Mouse (Mus musculus): ENCODE measurements at regions not wholly inside any gene's neighbourhood (a gene's known extent, or its start where the extent isn't known, plus 50 kb on each side); places are given as distances from the start of the nearest gene placed in this dataset.
A peak's percentile ranks its signal among the peaks of the same experiment; 100 is the strongest.

DNA sequence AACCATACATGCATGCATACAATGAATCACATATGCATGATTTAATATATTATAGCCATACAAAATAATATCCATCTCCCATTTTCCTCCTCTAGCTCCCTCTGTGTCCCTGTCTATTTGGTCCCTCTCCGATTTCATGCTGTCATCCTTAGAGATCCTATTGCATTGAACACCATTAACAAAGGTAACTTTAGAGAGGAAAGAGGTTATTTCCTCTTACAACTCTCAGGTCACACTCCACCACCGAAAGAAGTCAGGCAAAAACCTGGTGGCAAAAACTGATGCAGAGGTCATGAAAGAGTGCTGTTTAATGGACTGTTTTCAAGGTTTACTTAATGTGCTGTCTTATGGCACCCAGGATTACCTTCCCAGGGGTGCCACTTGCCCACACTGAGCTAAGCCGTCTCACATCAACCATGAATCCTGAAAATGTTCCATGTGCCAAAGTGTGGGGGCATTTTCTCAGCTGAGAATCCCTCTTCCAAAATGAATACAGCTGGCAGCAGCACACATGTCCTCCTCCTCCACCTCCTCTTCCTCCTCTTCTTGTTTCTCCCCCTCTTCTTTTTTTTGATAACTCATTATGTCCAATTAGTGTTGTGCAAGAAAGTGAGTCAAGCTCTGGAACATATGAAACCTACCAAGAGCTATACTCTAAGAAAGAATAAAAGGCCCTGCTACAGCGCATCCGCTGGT lies 212.4 kb downstream of the Efhb start:
- ATAC-seq (ENCODE audit: insufficient read depth, low FRiP score, low TSS enrichment) = no peak
- Histone ChIP-seq H3K4me2 (ENCODE audit: low read depth) (no peak overlapping the region), H3K36me3 (ENCODE audit: control insufficient read depth, insufficient read depth, low read length) (no peaks in the 10 kb centered on the region), H3K4me1 (ENCODE audit: control insufficient read depth, insufficient read depth, low read length) (no peaks in the 10 kb centered on the region), H3K9me3 (ENCODE audit: control insufficient read depth, low read length) (no peaks in the 10 kb centered on the region), H3K27ac (ENCODE audit: low read depth, low read length) (no peak overlapping the region), H3K27me3 (ENCODE audit: control insufficient read depth, insufficient read depth, low read length) (no peaks in the 10 kb centered on the region), H3K4me3 (ENCODE audit: low read depth, low read length) (no peak overlapping the region), H3K9ac (ENCODE audit: low read length) (no peak overlapping the region)
- no peak for DNase-seq (ENCODE audit: low spot score)
- 87% methylated on average over 5 of the region's 5 CpGs for WGBS

DNA sequence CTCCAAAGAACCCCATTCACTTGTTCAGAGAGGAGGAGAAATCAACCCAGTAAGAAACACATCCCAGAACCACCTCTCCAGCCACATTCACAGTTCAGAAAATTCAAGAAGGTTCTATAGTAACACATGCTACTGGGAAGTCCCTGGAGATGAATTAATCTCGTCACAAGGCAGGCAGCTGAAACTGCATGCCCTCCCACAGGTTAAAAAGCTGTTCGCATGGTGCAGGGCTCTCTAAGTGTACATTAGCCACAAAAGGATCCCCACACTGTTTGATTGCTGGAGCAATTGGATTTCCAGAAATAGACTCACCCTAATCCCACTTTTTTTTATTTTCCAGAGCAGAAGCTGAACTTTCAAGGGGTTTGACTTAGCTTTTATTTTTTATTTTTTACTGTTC lies 214.6 kb downstream of the Efhb start:
- H3K36me3 ChIP-seq (ENCODE audit: control insufficient read depth, insufficient read depth, low read length) = no peaks in the 10 kb centered on the region
- WGBS = 61% methylated on average over 2 of the region's 2 CpGs
- no peaks in the 10 kb centered on the region for H3K4me1 ChIP-seq (ENCODE audit: control insufficient read depth, insufficient read depth, low read length)
- H3K9me3 ChIP-seq (ENCODE audit: control insufficient read depth, low read length) = no peaks in the 10 kb centered on the region
- no peaks in the 10 kb centered on the region for H3K27me3 ChIP-seq (ENCODE audit: control insufficient read depth, insufficient read depth, low read length)
- no peak overlapping the region for H3K4me3 ChIP-seq (ENCODE audit: low read depth, low read length)
- H3K27ac ChIP-seq (ENCODE audit: low read depth, low read length) = no peak overlapping the region
- DNase-seq (ENCODE audit: low spot score) (no peak), ATAC-seq (ENCODE audit: insufficient read depth, low FRiP score, low TSS enrichment) (no peak)
- H3K9ac ChIP-seq (ENCODE audit: low read length) = no peak overlapping the region
- no peak overlapping the region for H3K4me2 ChIP-seq (ENCODE audit: low read depth)

DNA sequence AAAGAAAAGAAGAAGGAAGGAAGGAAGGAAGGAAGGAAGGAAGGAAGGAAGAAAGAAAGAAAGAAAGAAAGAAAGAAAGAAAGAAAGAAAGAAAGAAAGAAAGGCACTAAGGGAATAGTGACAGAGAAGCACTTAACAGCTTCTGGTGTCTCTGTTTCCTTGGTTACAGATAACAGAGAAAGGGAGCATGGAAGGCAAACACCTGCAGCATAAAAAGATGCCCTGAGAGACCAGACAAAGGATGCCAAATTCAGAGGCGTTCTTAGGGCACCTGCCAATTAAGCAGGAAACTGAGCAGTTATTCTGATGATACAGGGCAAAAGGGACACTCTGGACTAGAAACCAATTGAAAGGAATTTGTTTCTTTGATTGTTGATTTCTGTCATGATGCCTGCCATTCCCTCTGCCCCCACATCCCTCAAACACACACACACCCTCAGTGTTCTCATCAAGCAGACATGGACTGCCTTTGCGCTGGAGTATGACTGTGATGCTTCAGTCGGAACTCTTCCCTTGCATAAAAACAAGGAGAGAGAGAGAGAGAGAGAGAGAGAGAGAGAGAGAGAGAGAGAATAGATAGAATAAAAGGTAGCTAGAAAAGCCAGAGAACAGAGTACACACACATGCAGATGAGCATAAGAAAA lies 215.4 kb downstream of the Efhb start:
- Histone ChIP-seq H3K4me2 (ENCODE audit: low read depth) (no peak overlapping the region), H3K4me1 (ENCODE audit: control insufficient read depth, insufficient read depth, low read length) (no peaks in the 10 kb centered on the region), H3K9ac (ENCODE audit: low read length) (no peak overlapping the region), H3K27ac (ENCODE audit: low read depth, low read length) (no peak overlapping the region), H3K27me3 (ENCODE audit: control insufficient read depth, insufficient read depth, low read length) (no peaks in the 10 kb centered on the region), H3K36me3 (ENCODE audit: control insufficient read depth, insufficient read depth, low read length) (no peaks in the 10 kb centered on the region), H3K4me3 (ENCODE audit: low read depth, low read length) (no peak overlapping the region), H3K9me3 (ENCODE audit: control insufficient read depth, low read length) (no peaks in the 10 kb centered on the region)
- 61% methylated on average over 3 of the region's 3 CpGs for WGBS
- ATAC-seq (ENCODE audit: insufficient read depth, low FRiP score, low TSS enrichment) = no peak
- DNase-seq (ENCODE audit: low spot score) = no peak

DNA sequence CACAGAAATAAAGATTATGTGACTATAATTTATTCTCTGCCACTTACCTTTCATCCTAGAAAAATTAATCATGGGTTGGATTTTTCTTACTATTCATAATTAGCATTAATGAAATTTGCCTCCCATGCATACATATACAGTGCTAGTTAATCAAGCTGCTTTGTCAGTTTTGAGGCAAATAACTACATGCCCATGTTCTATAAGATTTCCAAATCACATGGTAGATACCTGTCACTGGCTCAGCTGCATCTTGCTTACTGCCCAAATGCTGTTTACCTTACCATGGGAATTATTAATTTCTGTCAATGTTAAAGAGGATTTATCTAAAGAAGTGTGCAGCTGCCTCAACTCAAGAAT lies 252.7 kb downstream of the Efhb start:
- ATAC-seq (ENCODE audit: insufficient read depth, low FRiP score, low TSS enrichment) = peak; percentile 53; the same call in 1 of the 2 replicates
- no peak for DNase-seq (ENCODE audit: low spot score)
- H3K27me3 ChIP-seq (ENCODE audit: control insufficient read depth, insufficient read depth, low read length) = no peaks in the 10 kb centered on the region

DNA sequence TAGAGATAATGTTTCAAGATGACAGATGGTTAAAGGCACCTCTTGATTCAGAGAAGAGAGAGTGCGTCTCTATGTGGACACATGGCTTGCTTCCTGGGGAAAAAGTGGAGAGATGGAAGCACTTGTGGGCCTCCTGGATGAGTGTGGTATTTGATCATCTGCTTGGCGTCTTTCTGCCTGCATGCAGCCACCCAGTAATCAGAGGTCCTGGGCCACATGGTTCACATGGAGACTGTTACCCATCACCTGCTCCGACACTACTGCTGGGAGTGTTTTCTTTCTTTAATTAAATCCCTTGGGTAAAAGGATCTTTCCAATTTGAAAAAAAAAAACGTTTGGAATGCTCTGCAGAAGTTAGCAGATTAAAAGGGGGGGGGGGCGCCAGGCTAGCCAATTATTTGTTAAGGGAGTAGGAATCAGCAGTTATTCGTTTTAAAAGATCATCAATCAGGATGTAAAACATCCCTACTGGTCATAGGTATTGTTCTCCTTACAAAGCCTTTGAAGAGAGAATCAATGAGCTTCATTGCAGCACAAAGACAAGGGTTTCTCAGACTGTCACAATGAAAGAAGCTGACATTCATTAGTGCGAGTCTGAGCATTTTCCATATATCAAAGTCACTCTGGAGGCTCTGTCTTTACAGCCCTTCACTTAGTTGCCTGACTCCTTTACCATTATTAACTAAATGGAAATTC lies 253.3 kb downstream of the Efhb start:
- Histone ChIP-seq H3K9me3 (ENCODE audit: control insufficient read depth, low read length) (no peaks in the 10 kb centered on the region), H3K27ac (ENCODE audit: low read depth, low read length) (no peak overlapping the region), H3K9ac (ENCODE audit: low read length) (no peak overlapping the region), H3K4me2 (ENCODE audit: low read depth) (no peak overlapping the region), H3K4me1 (ENCODE audit: control insufficient read depth, insufficient read depth, low read length) (no peaks in the 10 kb centered on the region), H3K4me3 (ENCODE audit: low read depth, low read length) (no peak overlapping the region), H3K36me3 (ENCODE audit: control insufficient read depth, insufficient read depth, low read length) (no peaks in the 10 kb centered on the region), H3K27me3 (ENCODE audit: control insufficient read depth, insufficient read depth, low read length) (no peaks in the 10 kb centered on the region)
- DNase-seq (ENCODE audit: low spot score) (peak; percentile 19), ATAC-seq (ENCODE audit: insufficient read depth, low FRiP score, low TSS enrichment) (peak; percentile 80; the same call in 1 of the 2 replicates)
- WGBS = 20% methylated on average over 7 of the region's 7 CpGs

More for the DNA sequence above, 252.7 kb downstream of the Efhb start:
- no peaks in the 10 kb centered on the region for H3K4me1 ChIP-seq (ENCODE audit: control insufficient read depth, insufficient read depth, low read length)
- no peaks in the 10 kb centered on the region for H3K36me3 ChIP-seq (ENCODE audit: control insufficient read depth, insufficient read depth, low read length)
- no peaks in the 10 kb centered on the region for H3K9me3 ChIP-seq (ENCODE audit: control insufficient read depth, low read length)
- H3K27ac ChIP-seq (ENCODE audit: low read depth, low read length) = no peak overlapping the region
- no peak overlapping the region for H3K4me2 ChIP-seq (ENCODE audit: low read depth)
- no peak overlapping the region for H3K4me3 ChIP-seq (ENCODE audit: low read depth, low read length)
- H3K9ac ChIP-seq (ENCODE audit: low read length) = no peak overlapping the region
